Mouse (Mus musculus) liver, embryonic 14.5 days (tissue): ENCODE results near the gene Kcnt2. TPM values are rescaled to one million over a fixed set of nuclear protein-coding genes. Genes with fewer than 3 reads are reported as not detected.

Source experiments
- ATAC-seq: fragments of 200-750 bp; cut with Nextera tagmentation; 2 replicates; pipeline ENCODE4 v1.8.0; 2017; ENCODE audit warnings: moderate number of reproducible peaks, mild to moderate bottlenecking, moderate library complexity; ENCODE audit not compliant: insufficient read depth
- DNase-seq, 3 experiments: peaks; one replicate each; pipeline ENCODE4 v3.0.0-alpha.2; 2012 to 2013; ENCODE audit warnings: low read depth in 3 of 3, low spot score in 3 of 3
- H3K27ac ChIP-seq: fragments of 300-500 bp; sonication (generic); 2 replicates; pipeline ENCODE4 v1.5.1; 2014; ENCODE audit warnings: moderate library complexity, mild to moderate bottlenecking, control low read depth, inconsistent platforms
- H3K27me3 ChIP-seq: fragments of 300-500 bp; sonication (generic); 2 replicates; pipeline ENCODE4 v1.6.1; 2014; ENCODE audit warnings: mild to moderate bottlenecking, low read length, moderate library complexity; ENCODE audit not compliant: control insufficient read depth, insufficient read depth
- H3K36me3 ChIP-seq: fragments of 300-500 bp; sonication (generic); replicated peaks from 2 replicates; pipeline ENCODE4 v1.6.1; 2014; ENCODE audit warnings: low read depth; ENCODE audit not compliant: control insufficient read depth, insufficient read depth
- H3K4me1 ChIP-seq, 2 experiments: fragments of 200-500 bp in 1 of 2; fragments of 300-500 bp in 1 of 2; sonication (generic) in 1 of 2; replicated peaks; 2 replicates each; pipeline ENCODE4 v1.6.1; 2012 to 2014; ENCODE audit warnings: antibody characterized with exemption in 1 of 2, inconsistent platforms in 1 of 2, low read length in 1 of 2; ENCODE audit not compliant: control insufficient read depth in 2 of 2, insufficient read depth in 2 of 2
- H3K4me2 ChIP-seq: fragments of 300-500 bp; sonication (generic); 2 replicates; pipeline ENCODE4 v1.6.1; 2014; ENCODE audit warnings: low read depth, mild to moderate bottlenecking, control low read depth, moderate library complexity
- H3K4me3 ChIP-seq, 2 experiments: fragments of 200-500 bp in 1 of 2; fragments of 300-500 bp in 1 of 2; sonication (generic) in 1 of 2; 2 replicates each; pipeline ENCODE4 v1.5.1; 2012 to 2014; ENCODE audit warnings: low read depth in 2 of 2, low read length in 2 of 2, mild to moderate bottlenecking in 2 of 2, control low read depth in 1 of 2, inconsistent platforms in 1 of 2, moderate library complexity in 1 of 2; ENCODE audit not compliant: insufficient read depth in 1 of 2
- H3K9ac ChIP-seq: fragments of 300-500 bp; sonication (generic); replicated peaks from 2 replicates; pipeline ENCODE4 v1.6.1; 2014; ENCODE audit warnings: mild to moderate bottlenecking, control low read depth, moderate library complexity
- H3K9me3 ChIP-seq: fragments of 300-500 bp; sonication (generic); 2 replicates; pipeline ENCODE4 v1.6.1; 2016; ENCODE audit warnings: low read length, mixed read lengths; ENCODE audit not compliant: control insufficient read depth
- CTCF ChIP-seq: IDR thresholded peaks from 2 replicates; pipeline ENCODE4 v1.5.1; 2016; ENCODE audit warnings: antibody characterized with exemption, low read depth, control low read depth
- EP300 ChIP-seq: IDR thresholded peaks from 2 replicates; pipeline ENCODE4 v1.6.1; 2016; ENCODE audit warnings: antibody characterized with exemption, low read depth
- WGBS: fragments of 180-500 bp; shearing (Covaris S2); extraction: QIAGEN DNeasy Blood & Tissue Kit; methylation state at CpG from one replicate; pipeline ENCODE4 v1.1.7; 2014; ENCODE audit not compliant: insufficient replicate concordance; 5-methylcytosine and 5-hydroxymethylcytosine counted together
- polyA plus RNA-seq, 2 experiments: library from polyadenylated mRNA; depleted of rRNA in 1 of 2; stranded (reverse) in 1 of 2; unstranded in 1 of 2; fragments of >200 nt; fragmentation: Nextera tagmentation in 1 of 2; extraction: Ambion mirVana in 1 of 2; gene quantifications; 2 replicates each; pipeline versions ENCODE4 v1.2.1 to v1.2.3; 2012 to 2014

The Kcnt2 gene
- polyA plus RNA-seq, 2 experiments, result 0.04 to 0.07 TPM

DNA sequence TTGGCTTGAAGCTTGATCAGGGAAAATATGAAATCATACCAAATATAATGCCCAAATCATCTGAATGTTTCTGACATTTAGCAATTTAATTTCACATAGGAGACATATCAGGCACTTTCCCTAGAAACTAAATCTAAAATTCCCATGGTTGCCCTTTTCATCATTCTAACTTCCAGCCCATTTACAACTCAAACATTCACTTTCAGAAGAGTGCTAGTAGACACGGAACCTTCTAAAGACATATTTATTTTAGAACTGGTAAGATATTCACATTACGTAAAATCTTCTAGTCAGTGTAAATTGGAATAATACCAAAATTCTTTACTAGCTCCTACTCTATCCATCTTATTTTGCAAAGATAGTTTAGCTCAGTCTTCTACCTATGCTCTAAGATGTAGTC lies 64.8 kb downstream of the Kcnt2 start:
- no peak overlapping the region for H3K9ac ChIP-seq
- H3K4me3 ChIP-seq, result no peak overlapping the region
- H3K27me3 ChIP-seq, result no peaks in the 10 kb centered on the region
- no peak for TF ChIP-seq EP300
- no peak for TF ChIP-seq CTCF
- WGBS, result 75% methylated on average over 2 of the region's 2 CpGs
- no peak overlapping the region for H3K4me2 ChIP-seq
- no peak overlapping the region for H3K27ac ChIP-seq
- DNase-seq (no peak), ATAC-seq (no peak)
- H3K9me3 ChIP-seq, result no peaks in the 10 kb centered on the region
- no peaks in the 10 kb centered on the region for H3K4me1 ChIP-seq
- no peaks in the 10 kb centered on the region for H3K36me3 ChIP-seq

DNA sequence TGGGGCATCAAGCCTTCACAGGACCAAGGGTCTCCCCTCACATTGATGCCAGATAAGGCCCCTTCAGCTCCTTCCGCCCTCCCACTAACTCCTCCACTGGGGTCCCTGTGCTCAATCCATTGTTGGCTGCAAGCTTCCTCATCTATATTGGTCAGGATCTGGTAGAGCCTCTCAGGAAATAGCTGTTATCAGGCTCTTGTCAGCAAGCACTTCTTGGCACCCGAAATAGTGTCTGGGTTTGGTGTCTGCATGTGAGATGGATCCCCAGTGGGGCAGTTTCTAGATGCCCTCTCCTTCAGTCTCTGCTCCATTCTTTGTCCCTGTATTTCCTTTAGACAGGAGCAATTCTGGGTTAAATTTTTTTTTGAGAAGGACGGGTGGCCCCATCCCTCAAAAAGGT lies 79.1 kb downstream of the Kcnt2 start:
- ATAC-seq (no peak), DNase-seq (no peak)
- H3K9me3 ChIP-seq, result no peaks in the 10 kb centered on the region
- H3K9ac ChIP-seq, result no peak overlapping the region
- no peak overlapping the region for H3K27ac ChIP-seq
- no peak overlapping the region for H3K4me2 ChIP-seq
- TF ChIP-seq CTCF (no peak), EP300 (no peak)
- no peaks in the 10 kb centered on the region for H3K4me1 ChIP-seq
- WGBS, result 51% methylated on average over 3 of the region's 3 CpGs
- H3K27me3 ChIP-seq, result no peaks in the 10 kb centered on the region
- H3K4me3 ChIP-seq, result no peak overlapping the region
- no peaks in the 10 kb centered on the region for H3K36me3 ChIP-seq

DNA sequence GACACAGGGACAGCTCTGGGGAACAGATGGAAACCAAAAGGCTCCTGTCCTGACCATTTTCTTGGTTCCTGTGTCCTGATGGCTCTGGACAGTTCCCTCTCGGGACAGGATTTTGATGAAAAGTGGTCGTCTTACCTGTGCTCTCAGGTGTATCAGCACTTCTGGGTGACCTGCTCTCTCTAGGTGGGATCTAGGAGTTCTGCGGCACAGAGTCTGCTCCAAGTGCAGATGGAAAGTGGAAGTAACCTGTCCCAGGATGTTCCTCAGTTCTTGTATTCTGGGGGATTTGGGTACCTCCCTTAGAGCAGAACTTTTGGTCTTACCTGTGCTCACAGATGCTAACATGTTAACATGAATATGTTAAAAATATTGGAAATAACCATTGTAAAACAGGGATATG lies 80.8 kb downstream of the Kcnt2 start:
- Histone ChIP-seq H3K27ac (no peak overlapping the region), H3K36me3 (no peaks in the 10 kb centered on the region), H3K9me3 (no peaks in the 10 kb centered on the region), H3K9ac (no peak overlapping the region), H3K4me3 (no peak overlapping the region), H3K4me2 (no peak overlapping the region), H3K4me1 (no peaks in the 10 kb centered on the region), H3K27me3 (no peaks in the 10 kb centered on the region)
- no peak for DNase-seq
- TF ChIP-seq CTCF (no peak), EP300 (no peak)
- WGBS, result 55% methylated on average over 3 of the region's 3 CpGs
- no peak for ATAC-seq

DNA sequence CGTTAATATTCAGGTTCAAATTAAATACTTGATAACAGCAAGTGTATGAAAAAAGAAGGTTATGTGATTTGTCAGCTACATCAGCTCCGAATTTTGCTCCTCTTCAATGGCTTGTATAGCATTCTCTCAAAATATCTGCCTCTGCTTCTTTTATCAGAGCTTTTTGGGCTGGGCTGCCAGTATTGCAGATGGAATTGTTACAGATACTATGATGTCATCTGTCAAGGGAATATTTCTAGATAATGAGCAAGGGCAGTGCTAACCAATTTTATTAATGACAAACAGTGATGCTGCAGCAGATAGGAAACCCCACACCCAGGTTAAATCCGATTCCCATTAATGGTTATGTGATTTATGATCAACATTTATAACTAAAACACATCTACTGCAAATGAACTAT lies 87.7 kb downstream of the Kcnt2 start:
- Histone ChIP-seq H3K36me3 (no peaks in the 10 kb centered on the region), H3K4me3 (no peak overlapping the region), H3K9ac (no peak overlapping the region), H3K9me3 (no peaks in the 10 kb centered on the region), H3K4me1 (no peaks in the 10 kb centered on the region), H3K27ac (no peak overlapping the region), H3K27me3 (no peaks in the 10 kb centered on the region), H3K4me2 (no peak overlapping the region)
- ATAC-seq, result no peak
- TF ChIP-seq EP300 (no peak), CTCF (no peak)
- DNase-seq, result no peak
- WGBS, result 54% methylated on average over 3 of the region's 3 CpGs

DNA sequence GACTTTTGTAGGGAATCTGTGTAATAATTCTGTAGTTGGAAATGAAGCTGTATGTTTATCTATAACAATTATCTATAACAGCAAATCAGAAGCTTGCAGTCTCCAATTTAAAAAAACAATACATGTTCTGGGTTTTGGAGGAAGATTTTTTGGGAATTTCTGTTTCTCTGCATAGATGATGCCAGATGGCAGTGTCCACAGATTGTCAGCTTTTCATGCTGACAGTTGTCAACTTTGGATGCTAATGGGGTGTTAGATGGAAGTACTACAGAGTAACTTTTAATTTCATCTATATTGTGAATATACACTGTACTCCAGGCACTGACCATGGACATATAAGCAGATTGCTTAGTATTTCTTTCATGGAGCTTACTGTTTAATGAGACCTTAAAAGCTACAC lies 92.5 kb downstream of the Kcnt2 start:
- ATAC-seq, result no peak
- H3K9ac ChIP-seq, result no peak overlapping the region
- TF ChIP-seq EP300 (no peak), CTCF (no peak)
- H3K36me3 ChIP-seq, result no peaks in the 10 kb centered on the region
- H3K27me3 ChIP-seq, result no peaks in the 10 kb centered on the region
- H3K9me3 ChIP-seq, result no peaks in the 10 kb centered on the region
- no peak for DNase-seq
- no peak overlapping the region for H3K4me3 ChIP-seq
- H3K4me2 ChIP-seq, result no peak overlapping the region
- no peak overlapping the region for H3K27ac ChIP-seq
- no peaks in the 10 kb centered on the region for H3K4me1 ChIP-seq

DNA sequence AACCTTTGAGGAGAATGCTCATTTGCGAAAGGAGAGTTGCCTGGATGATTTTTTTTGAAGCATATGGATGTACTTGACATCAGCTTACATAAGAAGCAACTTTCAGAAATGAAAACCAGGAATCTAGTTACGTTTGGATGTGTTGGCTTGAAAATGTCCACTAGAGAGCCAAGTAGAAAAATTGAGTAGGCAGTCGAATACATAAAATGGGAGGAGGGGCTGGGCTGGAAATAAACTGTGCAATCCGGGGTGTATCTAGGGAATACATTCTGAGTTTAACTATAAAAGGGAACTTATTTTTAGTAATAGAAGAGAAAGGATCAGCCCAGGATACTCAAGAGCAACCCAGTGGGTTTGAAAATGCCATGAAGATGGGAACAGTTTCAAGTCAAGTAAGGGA lies 93.4 kb downstream of the Kcnt2 start:
- no peak overlapping the region for H3K4me3 ChIP-seq
- 57% methylated on average over 4 of the region's 4 CpGs for WGBS

More for the DNA sequence above, 93.4 kb downstream of the Kcnt2 start:
- H3K27ac ChIP-seq, result no peak overlapping the region
- no peak overlapping the region for H3K4me2 ChIP-seq
- no peaks in the 10 kb centered on the region for H3K4me1 ChIP-seq
- no peak for ATAC-seq
- H3K9ac ChIP-seq, result no peak overlapping the region
- no peaks in the 10 kb centered on the region for H3K36me3 ChIP-seq
- no peaks in the 10 kb centered on the region for H3K27me3 ChIP-seq
- no peak for DNase-seq
- TF ChIP-seq EP300 (no peak), CTCF (no peak)
- H3K9me3 ChIP-seq, result no peaks in the 10 kb centered on the region
